Mouse (Mus musculus) liver, postnatal 0 days (tissue): Measurements from ENCODE around the gene Gadd45gip1.

Source experiments
- CTCF ChIP-seq: sonication (generic); IDR thresholded peaks from 2 replicates; pipeline ENCODE4 v1.5.1; 2016; ENCODE audit warnings: antibody characterized with exemption, low read depth
- EP300 ChIP-seq: IDR thresholded peaks from 2 replicates; pipeline ENCODE4 v1.6.1; 2016; ENCODE audit warnings: antibody characterized with exemption, low read depth, mild to moderate bottlenecking

DNA sequence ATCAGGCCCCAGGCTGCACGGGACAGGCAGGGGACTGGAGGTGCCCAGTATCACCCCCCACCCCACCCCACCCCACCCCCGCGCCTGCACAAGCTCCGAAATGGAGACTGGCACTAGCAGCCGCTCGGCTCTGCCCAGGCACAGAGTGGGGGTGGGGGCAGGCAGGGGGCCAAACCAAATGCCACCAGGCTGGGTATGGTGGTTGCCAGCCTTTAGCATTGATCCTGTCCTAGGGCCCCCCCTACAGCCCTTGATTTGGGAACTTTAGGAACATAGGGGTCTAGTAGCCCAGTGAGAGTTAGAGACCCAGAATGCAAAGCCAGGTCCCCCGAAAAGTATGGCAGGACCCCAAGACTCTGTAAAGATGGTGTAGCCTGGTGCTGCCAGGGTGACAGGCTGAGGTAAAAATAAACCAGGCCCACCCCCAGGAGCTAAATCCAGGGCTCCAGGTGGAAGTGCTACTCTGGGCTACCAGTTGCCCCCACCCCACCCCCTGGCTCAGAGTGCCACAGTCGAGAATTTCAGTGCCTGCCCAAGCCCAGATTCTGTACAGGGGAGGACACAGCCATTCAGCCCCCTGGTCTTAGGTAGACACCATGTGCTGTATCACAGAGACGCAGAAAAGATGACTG is 41.4 kb upstream of the Gadd45gip1 start:
- no peak for TF ChIP-seq CTCF
- TF ChIP-seq EP300: no peak
